Mouse (Mus musculus): ENCODE data around the gene Syt14. TPM values are rescaled to one million over a fixed set of nuclear protein-coding genes. Genes with fewer than 3 reads are reported as not detected.

The Syt14 gene
- total RNA-seq, 2 experiments from 2014 or later = 21.6 to 26.1 TPM

GRCm38 (mm10) chr1:192872841-192873240, 162.7 kb downstream of the Syt14 start:
- no peak for DNase-seq (ENCODE audit: extremely low spot score in 1 of 2, low spot score in 1 of 2)

DNA sequence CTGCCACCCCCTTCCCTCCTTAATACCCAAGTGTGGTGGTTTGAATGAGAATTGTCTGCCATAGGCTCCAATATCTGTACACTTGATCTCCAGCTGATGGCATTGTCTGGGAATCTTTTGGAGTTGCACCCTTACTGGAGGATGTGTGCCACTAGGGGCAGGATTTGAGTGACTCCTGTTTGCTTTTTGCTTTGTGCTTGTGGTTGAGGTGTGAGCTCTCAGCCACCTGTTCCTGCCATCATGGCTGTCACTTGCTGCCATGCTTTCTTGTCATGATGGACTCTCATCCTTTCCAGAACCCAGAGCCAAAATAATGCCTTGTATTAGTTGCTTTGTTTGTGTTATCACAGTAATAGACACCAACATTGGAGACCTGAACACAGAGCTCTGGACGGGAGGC, 165.8 kb downstream of the Syt14 start:
- no peak for DNase-seq (ENCODE audit: extremely low spot score in 1 of 2, low spot score in 1 of 2)

DNA sequence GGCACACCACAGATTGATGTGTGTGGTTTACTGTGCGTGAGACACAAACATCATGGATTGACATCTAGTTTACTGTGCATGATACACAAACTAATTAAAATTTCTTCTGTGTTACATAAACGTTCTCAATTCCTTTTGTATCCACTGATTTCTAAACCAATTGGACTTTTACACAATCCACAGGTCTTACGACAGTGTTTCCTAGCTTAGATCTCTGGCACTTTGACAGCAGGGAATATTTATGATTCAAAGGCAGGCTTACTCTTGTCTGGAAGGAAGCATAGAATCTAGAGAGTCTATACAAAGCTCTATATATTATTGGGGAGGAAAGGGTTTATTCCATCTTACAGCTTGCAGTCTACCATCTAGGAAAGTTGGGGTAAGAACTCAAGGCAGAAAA, 171.1 kb downstream of the Syt14 start:
- DNase-seq (ENCODE audit: extremely low spot score in 1 of 2, low spot score in 1 of 2) = no peak

DNA sequence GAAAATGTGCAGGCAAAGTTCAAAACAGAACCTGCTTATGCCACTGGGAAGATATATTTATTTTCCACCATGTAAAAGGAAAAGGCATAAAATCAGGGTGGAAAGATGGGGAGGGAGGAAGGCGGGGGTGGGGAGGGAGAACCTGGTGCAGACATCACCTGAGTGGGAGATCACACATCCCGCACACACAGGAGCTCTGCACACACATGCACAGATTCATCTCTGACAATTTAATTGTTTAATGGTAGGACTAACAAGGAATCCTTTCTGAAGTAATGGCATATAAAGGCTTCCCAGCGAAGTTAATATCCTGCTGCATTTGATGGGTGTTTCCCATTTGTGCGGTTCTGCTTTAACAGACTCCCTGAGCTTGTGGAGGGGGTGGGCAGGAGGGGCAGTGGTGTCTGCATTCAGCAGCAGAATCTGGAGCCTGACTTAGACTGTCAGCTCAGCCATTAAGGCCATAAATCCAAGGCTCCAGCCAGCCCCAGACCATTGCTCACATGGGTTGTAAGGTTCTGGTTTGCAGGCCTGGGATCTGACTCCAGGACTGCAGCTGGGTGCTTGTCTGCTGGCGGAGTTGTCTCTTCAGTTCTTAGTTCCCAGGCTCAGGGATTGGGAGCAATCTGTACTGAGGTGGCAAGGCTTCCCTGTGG, 174.1 kb downstream of the Syt14 start:
- DNase-seq (ENCODE audit: extremely low spot score in 1 of 2, low spot score in 1 of 2) = no peak

DNA sequence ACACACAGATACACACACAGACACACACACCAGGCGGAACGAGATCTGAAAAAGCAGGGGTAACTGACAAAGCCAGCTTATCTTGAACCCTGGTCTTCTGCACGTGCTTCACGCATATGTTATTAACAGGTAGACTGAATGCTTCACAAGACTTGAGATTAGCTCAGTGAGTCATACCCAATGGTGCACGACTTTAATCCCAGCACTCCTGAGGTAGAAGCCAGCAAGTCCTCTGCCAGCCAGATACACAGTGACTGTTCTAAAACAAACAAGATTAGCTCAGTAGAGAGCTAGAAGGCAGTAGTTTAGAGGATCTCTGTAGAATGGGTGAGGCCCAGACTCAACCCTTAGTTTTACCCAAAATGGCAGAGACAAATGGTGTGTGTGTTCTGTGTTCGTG, 175.3 kb downstream of the Syt14 start:
- no peak for DNase-seq (ENCODE audit: extremely low spot score in 1 of 2, low spot score in 1 of 2)

DNA sequence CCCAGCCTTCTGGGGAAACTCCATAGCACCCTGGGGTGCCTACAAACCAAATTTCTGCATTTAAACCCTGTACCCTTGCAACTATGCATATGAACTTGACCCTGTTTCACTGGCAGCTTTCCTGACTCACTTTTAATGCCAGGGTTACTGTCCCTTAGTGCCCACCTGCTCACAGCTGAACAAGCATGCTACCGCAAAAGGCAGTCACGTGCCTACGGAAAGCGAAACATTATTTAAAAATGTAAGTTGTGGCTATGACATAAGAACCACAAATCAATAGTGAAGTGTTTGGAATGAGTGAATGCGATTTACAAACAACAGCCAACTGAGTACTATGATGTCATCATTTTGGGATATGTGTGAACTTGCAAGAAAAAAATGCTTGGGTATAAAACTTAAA, 178.0 kb downstream of the Syt14 start:
- DNase-seq (ENCODE audit: extremely low spot score in 1 of 2, low spot score in 1 of 2) = no peak

GRCm38 (mm10) chr1:192856931-192857330, 178.6 kb downstream of the Syt14 start:
- DNase-seq (ENCODE audit: extremely low spot score in 1 of 2, low spot score in 1 of 2) = no peak

DNA sequence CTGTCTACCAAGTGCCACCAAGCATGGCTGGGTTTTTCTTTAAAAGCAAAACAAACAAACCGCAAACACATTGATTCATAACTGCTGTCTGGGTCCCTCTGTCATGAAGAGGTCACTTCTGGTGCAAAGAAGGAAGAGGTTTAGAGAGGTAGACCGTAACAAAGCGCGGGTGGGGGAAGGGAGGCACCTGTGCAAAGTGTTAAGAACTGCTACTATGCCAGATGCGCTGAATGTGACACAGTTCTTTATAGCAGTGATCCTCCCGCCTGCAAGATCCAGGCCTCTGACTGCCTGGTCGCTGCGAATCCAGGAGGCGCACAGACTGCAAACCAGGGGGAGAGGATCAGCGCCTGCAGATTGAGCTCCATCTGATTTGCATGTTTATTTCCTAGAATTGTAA, 179.2 kb downstream of the Syt14 start:
- no peak for DNase-seq (ENCODE audit: extremely low spot score in 1 of 2, low spot score in 1 of 2)

DNA sequence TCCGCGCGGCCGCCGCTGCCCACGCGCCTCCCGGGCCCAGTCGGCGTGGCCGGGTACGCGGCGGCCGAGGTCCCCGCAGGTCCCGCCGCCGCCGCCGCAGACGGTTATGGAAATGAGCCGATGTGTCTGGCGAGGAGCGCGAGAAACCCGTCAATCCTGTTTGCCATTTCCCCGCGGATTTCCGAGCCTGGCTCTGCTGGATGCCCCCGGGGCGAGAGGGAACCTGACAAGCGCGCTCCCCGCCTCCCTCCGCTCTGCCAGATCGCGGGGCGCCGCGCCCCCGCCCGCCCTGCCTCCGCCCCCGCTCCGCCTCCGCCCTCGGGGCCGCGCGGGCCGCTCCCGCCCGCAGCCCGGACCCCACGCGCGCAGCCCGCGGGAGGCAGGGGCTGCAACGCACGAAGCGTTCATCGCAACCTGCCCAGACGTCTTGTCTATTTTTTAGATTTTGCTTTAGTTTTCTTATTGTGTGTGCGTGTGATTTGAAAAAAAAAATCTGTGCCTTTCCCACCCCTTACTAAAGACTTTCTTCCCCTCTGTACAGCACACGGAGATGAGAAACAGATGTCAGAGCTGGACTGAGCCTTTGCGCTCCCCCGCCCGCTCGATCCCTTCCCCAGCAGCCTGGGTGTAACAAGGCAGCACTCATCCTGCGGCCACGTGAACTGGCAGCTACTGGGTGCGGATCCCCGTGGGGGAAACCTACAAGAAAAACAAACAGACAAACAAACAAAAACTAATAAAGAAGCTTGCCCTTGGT, 179.9 kb downstream of the Syt14 start, which contains the start of gene Sertad4:
Gene Sertad4, minus strand, starts transcription at position 283 of the 757 bp plus-strand sequence.
- DNase-seq (ENCODE audit: extremely low spot score in 1 of 2, low spot score in 1 of 2) = peak in 1 of 2 experiments; percentile 22

DNA sequence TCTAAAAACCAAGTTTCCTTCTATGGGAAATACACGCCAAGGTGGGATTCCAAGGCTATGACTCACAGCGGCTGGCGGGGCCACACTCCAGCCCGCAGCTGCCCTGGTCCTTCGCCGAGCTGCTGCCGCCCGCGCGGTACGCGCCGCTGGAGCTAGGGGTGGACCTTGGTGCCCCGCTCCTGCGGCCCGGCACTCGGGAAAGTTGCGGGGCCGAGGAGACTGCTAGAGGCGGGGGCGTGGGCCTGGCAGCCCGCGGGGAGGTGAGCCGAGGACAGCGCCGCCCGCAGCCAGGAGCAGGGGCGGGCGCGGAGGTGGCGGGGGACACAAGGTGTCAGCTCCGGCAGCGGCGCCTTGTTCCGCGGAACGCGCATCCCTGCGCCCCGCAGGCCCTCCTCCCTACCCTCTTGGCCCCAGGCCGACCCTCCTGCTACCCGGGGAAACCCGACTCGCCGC, 180.7 kb downstream of the Syt14 start:
- peak; percentile 31 to 41 for DNase-seq (ENCODE audit: extremely low spot score in 1 of 2, low spot score in 1 of 2)

GRCm38 (mm10) chr1:192853988-192854818, 181.4 kb downstream of the Syt14 start:
- DNase-seq (ENCODE audit: extremely low spot score in 1 of 2, low spot score in 1 of 2) = no peak

GRCm38 (mm10) chr1:192853429-192853828, 182.1 kb downstream of the Syt14 start:
- no peak for DNase-seq (ENCODE audit: extremely low spot score in 1 of 2, low spot score in 1 of 2)

DNA sequence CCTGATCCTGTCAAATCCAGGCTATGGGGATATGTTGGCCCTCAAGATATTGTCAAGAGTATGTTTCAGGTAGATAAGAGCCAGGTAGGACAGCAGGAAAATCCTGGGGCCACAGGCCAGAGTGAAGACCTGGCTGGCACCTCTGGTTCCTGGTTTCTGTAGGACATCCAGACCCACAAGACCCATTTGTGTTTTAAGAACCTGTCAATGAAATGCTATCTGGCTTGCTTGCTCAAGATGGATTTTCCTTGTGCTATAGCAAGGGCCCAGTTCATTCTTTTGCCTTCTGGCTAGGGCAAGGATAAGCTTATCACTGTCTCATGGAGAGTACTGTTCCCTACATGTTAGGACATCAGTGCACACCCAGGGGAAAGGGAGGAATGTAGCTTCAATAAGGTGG, 183.5 kb downstream of the Syt14 start:
- no peak for DNase-seq (ENCODE audit: extremely low spot score in 1 of 2, low spot score in 1 of 2)

DNA sequence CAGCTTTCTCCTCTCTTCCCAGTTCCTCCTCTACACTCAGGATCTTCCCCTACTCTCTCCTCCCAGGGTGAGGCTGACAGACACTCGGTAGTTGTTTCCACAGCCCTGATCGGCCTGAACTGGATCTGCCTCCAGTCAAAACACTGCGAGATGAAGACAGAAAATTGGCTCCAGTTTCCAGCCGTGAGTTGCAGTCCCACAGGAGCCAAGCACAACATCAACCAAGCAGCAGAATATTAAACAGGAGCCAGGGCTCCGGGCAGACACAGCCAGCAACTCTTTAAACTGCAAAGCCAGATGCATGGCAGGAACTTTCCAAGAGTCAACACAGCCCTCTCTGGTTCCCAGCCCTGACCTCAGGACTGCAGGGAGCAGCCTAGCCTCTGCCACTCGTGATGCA, 183.9 kb downstream of the Syt14 start:
- no peak for DNase-seq (ENCODE audit: extremely low spot score in 1 of 2, low spot score in 1 of 2)

GRCm38 (mm10) chr1:192851126-192851525, 184.4 kb downstream of the Syt14 start:
- DNase-seq (ENCODE audit: extremely low spot score in 1 of 2, low spot score in 1 of 2) = no peak

DNA sequence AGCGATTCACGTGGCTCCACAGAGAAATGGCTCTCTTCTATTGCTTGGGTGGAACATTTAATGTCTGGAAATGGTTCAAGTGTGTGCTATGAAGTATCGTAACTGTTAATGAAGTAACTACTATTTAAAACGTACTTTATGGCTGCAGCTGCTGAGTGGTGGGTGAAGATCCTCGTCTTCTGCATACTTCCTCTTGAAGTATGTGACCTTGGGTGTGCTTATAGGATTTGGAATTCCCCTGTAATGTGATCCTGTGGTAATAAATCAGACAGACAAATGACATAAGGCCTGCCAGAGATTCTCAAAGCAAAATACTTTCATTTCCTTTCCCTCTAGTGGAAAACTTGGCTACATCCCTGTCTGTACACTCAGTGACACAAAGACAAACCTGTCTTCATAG, 186.0 kb downstream of the Syt14 start:
- no peak for DNase-seq (ENCODE audit: extremely low spot score in 1 of 2, low spot score in 1 of 2)

GRCm38 (mm10) chr1:192847254-192847653, 188.3 kb downstream of the Syt14 start:
- no peak for DNase-seq (ENCODE audit: extremely low spot score in 1 of 2, low spot score in 1 of 2)
